Mouse (Mus musculus): ENCODE results near the gene Jph3. TPM values are rescaled to one million over a fixed set of nuclear protein-coding genes. Genes with fewer than 3 reads are reported as not detected.

Gene Jph3
- polyA plus RNA-seq, 1 experiment from 2014 or later, result 0.31 TPM

GRCm38 (mm10) chr8:121811931-121812570 is 82.6 kb downstream of the Jph3 start:
- peaks cover 44% of the 10 kb centered on the region for H3K36me3 ChIP-seq
- 91% methylated on average over 12 of the region's 12 CpGs for WGBS
- no peak for ATAC-seq (ENCODE audit: insufficient number of reproducible peaks, low FRiP score)
- no peak overlapping the region for H3K4me2 ChIP-seq
- H3K9ac ChIP-seq, result no peak overlapping the region
- H3K27ac ChIP-seq (ENCODE audit: poor library complexity, severe bottlenecking), result no peak overlapping the region
- H3K9me3 ChIP-seq (replicated peaks), result no peaks in the 10 kb centered on the region
- H3K4me3 ChIP-seq, result no peak overlapping the region
- peaks cover 19% of the 10 kb centered on the region; the same call in 1 of the 2 replicates for H3K4me1 ChIP-seq (replicated peaks)
- no peaks in the 10 kb centered on the region for H3K27me3 ChIP-seq (replicated peaks)

GRCm38 (mm10) chr8:121818226-121818625 is 88.8 kb downstream of the Jph3 start:
- Histone ChIP-seq H3K27me3 (replicated peaks) (no peaks in the 10 kb centered on the region), H3K9ac (no peak overlapping the region), H3K4me3 (no peak overlapping the region), H3K36me3 (peaks cover 50% of the 10 kb centered on the region), H3K4me1 (replicated peaks) (no peaks in the 10 kb centered on the region), H3K27ac (ENCODE audit: poor library complexity, severe bottlenecking) (no peak overlapping the region), H3K9me3 (replicated peaks) (no peaks in the 10 kb centered on the region), H3K4me2 (no peak overlapping the region)
- no peak for ATAC-seq (ENCODE audit: insufficient number of reproducible peaks, low FRiP score)
- 81% methylated on average over 7 of the region's 7 CpGs for WGBS

DNA sequence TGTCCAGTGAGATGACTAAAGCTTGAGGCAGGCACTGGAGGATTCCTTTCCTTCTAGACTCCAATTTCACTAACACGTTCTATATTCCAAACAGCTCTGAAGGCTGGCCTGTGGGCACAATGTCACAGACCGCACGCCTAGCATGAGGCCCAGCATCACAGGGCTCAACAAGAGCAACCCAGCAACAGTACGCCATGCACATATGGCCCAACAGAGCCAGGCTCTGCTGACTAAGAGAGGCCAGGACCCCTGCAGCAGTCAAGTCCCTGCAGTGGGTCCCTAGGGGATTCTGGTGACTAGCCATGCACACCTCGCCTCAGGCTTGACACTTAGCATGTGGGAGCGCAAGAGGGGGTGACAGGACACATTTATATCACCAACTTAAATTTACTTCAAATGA is 91.4 kb downstream of the Jph3 start:
- no peak for ATAC-seq (ENCODE audit: insufficient number of reproducible peaks, low FRiP score)
- Histone ChIP-seq H3K36me3 (peaks cover 33% of the 10 kb centered on the region), H3K9ac (no peak overlapping the region), H3K4me1 (replicated peaks) (no peaks in the 10 kb centered on the region), H3K27ac (ENCODE audit: poor library complexity, severe bottlenecking) (no peak overlapping the region), H3K4me3 (no peak overlapping the region), H3K4me2 (no peak overlapping the region), H3K9me3 (replicated peaks) (no peaks in the 10 kb centered on the region), H3K27me3 (replicated peaks) (no peaks in the 10 kb centered on the region)
- 86% methylated on average over 6 of the region's 6 CpGs for WGBS

DNA sequence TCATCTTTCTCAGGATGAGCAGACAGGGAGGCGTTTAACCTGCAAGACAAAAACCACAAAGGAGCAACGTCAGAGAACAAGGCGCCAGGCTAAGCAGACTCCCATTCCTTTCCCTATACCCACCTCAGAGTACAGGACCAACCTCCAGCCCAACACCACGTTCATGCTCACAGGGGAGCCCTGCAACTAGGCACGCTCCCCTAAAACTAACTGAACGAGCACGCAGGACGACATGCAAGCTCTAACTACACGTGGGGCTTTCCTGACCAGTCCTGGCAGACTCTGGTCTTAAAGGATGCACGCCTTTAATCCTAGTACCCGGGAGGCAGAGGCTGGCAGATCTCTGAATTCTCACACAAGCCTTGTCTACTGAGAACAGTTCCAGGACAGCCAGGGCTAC is 91.9 kb downstream of the Jph3 start:
- Histone ChIP-seq H3K4me3 (no peak overlapping the region), H3K9me3 (replicated peaks) (no peaks in the 10 kb centered on the region), H3K9ac (no peak overlapping the region), H3K27ac (ENCODE audit: poor library complexity, severe bottlenecking) (no peak overlapping the region), H3K4me2 (no peak overlapping the region), H3K4me1 (replicated peaks) (no peaks in the 10 kb centered on the region), H3K36me3 (peaks cover 31% of the 10 kb centered on the region), H3K27me3 (replicated peaks) (no peaks in the 10 kb centered on the region)
- 89% methylated on average over 11 of the region's 11 CpGs for whole genome bisulfite sequencing
- no peak for ATAC-seq (ENCODE audit: insufficient number of reproducible peaks, low FRiP score)

GRCm38 (mm10) chr8:121821770-121822169 is 92.3 kb downstream of the Jph3 start:
- H3K9me3 ChIP-seq (replicated peaks), result no peaks in the 10 kb centered on the region
- H3K4me3 ChIP-seq, result no peak overlapping the region
- peaks cover 29% of the 10 kb centered on the region for H3K36me3 ChIP-seq
- H3K27me3 ChIP-seq (replicated peaks), result no peaks in the 10 kb centered on the region
- 83% methylated on average over 9 of the region's 9 CpGs for WGBS
- no peak overlapping the region for H3K27ac ChIP-seq (ENCODE audit: poor library complexity, severe bottlenecking)
- no peak overlapping the region for H3K9ac ChIP-seq
- ATAC-seq (ENCODE audit: insufficient number of reproducible peaks, low FRiP score), result no peak
- no peak overlapping the region for H3K4me2 ChIP-seq
- no peaks in the 10 kb centered on the region for H3K4me1 ChIP-seq (replicated peaks)

DNA sequence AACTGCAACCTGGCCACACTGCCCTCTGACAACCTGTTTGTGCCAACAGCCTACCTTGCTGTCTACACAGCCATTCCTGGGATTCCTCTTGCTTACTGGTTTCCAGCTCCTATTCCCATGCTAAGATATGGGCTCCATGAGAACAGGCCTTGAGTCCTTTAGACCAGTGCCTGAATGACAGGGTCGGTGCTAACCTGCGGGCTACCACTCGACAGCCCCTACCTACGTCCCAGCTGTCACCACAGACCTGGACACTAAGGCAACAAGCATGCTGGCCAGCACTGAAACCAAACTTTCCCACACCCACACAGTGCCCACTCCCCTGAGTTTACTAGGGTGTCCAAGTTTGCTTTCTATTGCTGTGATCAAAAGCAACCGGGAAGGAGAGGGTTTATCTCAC is 98.3 kb downstream of the Jph3 start:
- ATAC-seq (ENCODE audit: insufficient number of reproducible peaks, low FRiP score), result no peak
- Histone ChIP-seq H3K36me3 (no peaks in the 10 kb centered on the region), H3K27ac (ENCODE audit: poor library complexity, severe bottlenecking) (no peak overlapping the region), H3K4me2 (peak overlapping the region; percentile 82; the same call in 1 of the 2 replicates), H3K9me3 (replicated peaks) (no peaks in the 10 kb centered on the region), H3K4me1 (replicated peaks) (peaks cover 18% of the 10 kb centered on the region), H3K9ac (no peak overlapping the region), H3K27me3 (replicated peaks) (no peaks in the 10 kb centered on the region), H3K4me3 (no peak overlapping the region)
- WGBS, result 93% methylated on average over 5 of the region's 5 CpGs

DNA sequence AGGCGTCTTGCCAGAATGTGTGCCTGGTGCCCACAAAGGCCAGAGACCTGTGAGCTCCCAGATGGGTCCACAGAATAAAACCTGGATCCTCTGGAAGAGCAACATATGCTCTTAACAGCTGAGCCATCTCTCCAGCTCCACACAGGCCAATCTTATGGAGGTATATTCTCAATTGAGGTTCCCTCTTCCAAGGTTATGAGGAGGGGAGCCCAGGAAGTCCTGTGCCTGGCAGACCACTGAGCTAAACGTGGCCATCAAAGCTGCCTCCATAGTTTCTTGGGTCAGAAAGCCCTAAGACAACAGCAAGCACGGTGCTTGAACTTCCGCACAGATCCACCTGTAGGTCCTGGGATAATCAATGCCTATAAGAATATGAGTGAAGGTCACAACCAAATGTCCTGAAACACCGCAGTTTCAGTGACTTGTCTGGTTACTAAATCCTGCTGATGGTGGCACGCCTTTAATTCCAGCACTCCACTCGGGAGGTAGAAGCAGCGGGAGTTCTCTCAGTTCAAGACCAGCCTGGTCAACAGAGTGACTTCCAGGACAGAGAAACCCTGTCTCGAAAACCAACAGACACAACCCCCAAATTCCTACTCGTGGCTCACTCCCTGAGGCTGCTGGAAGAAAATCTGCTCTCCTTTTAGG is 99.1 kb downstream of the Jph3 start:
- H3K4me3 ChIP-seq, result peak overlapping the region; percentile 86
- no peak for ATAC-seq (ENCODE audit: insufficient number of reproducible peaks, low FRiP score)
- H3K4me1 ChIP-seq (replicated peaks), result peaks cover 18% of the 10 kb centered on the region
- H3K4me2 ChIP-seq, result peak overlapping the region; percentile 82
- no peaks in the 10 kb centered on the region for H3K36me3 ChIP-seq
- 27% methylated on average over 10 of the region's 10 CpGs for WGBS
- H3K27me3 ChIP-seq (replicated peaks), result no peaks in the 10 kb centered on the region
- no peaks in the 10 kb centered on the region for H3K9me3 ChIP-seq (replicated peaks)
- peak overlapping the region; percentile 85 for H3K9ac ChIP-seq
- no peak overlapping the region for H3K27ac ChIP-seq (ENCODE audit: poor library complexity, severe bottlenecking)

DNA sequence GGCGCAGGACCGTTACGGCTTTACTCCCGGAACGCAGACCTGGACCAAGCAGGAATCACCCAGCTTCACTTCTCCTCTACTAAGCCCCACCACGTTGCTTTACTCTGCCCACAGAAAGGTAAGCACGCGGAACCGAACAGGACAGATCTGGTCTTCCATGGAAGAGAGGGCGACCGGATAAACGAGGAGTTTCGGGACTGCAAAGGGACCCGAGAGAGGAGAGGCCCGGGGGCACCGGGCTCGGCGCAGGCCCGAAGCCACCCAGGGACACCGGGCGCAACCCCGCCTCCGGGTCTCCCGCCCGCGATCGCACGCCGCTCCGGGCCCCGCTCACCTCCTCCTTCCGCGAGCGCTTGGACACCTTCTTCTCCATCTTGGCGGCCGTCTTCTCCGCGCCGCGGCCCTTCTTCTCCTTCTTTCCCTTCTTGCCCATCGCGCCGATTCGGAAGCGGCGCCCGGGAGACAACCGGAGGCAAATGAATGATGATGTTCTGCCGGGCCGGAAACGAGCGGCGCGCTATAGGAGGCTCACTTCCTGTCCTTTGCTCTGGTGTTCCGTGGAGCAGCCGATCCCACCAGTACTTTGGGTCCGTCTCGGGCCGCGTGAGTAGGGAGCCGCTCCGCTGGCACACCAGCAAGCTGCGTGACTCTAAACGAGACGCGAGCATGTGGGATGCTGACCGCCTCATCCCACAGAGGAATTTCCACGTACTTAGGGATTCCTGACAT is 99.8 kb downstream of the Jph3 start, which contains the start of gene Klhdc4:
Klhdc4 (minus strand) TSS at position 522 of the 729 bp plus-strand sequence.
- peak within 1 kb of the TSS; percentile 86 for H3K4me3 ChIP-seq
- no peaks in the 10 kb centered on the region for H3K27me3 ChIP-seq (replicated peaks)
- peak; percentile 94 for ATAC-seq (ENCODE audit: insufficient number of reproducible peaks, low FRiP score)
- peak within 1 kb of the TSS; percentile 85 for H3K9ac ChIP-seq
- no peaks in the 10 kb centered on the region for H3K9me3 ChIP-seq (replicated peaks)
- under 1% methylated on average over 68 of the region's 68 CpGs for WGBS
- no peak within 1 kb of the TSS; the same call in 1 of the 2 replicates for H3K27ac ChIP-seq (ENCODE audit: poor library complexity, severe bottlenecking)
- H3K4me2 ChIP-seq, result peak within 1 kb of the TSS; percentile 82
- no peaks in the 10 kb centered on the region for H3K36me3 ChIP-seq
- H3K4me1 ChIP-seq (replicated peaks), result peaks cover 18% of the 10 kb centered on the region

GRCm38 (mm10) chr8:121829777-121830362 is 100.4 kb downstream of the Jph3 start:
- peaks cover 18% of the 10 kb centered on the region for H3K4me1 ChIP-seq (replicated peaks)
- ATAC-seq (ENCODE audit: insufficient number of reproducible peaks, low FRiP score), result peak; percentile 39; the same call in 1 of the 2 replicates
- WGBS, result 20% methylated on average over 18 of the region's 18 CpGs
- peak overlapping the region; percentile 82 for H3K4me2 ChIP-seq
- no peaks in the 10 kb centered on the region for H3K36me3 ChIP-seq
- no peaks in the 10 kb centered on the region for H3K27me3 ChIP-seq (replicated peaks)
- peak overlapping the region; percentile 86 for H3K4me3 ChIP-seq
- no peaks in the 10 kb centered on the region for H3K9me3 ChIP-seq (replicated peaks)
- H3K27ac ChIP-seq (ENCODE audit: poor library complexity, severe bottlenecking), result no peak overlapping the region; the same call in 1 of the 2 replicates
- H3K9ac ChIP-seq, result peak overlapping the region; percentile 85

DNA sequence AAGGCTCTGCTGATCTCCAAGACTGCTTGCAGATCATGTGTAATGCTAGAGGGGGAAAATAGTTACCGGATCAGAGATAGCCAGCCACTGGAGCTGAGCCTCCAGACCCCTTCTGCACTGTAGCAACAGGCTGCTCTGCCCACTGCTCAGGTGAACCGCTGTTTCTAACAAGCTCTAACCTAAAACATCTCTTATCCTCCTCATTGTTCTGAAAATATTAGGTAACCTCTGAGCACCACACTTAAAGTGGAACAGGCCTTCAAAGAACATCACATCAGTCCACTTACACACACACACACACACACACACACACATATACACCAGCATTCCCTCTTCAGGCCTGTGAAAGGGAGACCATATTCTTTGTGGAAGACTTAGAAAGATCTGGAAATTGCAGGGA is 102.6 kb downstream of the Jph3 start:
- H3K36me3 ChIP-seq, result no peaks in the 10 kb centered on the region
- H3K9me3 ChIP-seq (replicated peaks), result no peaks in the 10 kb centered on the region
- no peak overlapping the region for H3K9ac ChIP-seq
- no peak for ATAC-seq (ENCODE audit: insufficient number of reproducible peaks, low FRiP score)
- H3K27me3 ChIP-seq (replicated peaks), result no peaks in the 10 kb centered on the region
- WGBS, result 73% methylated on average over 2 of the region's 2 CpGs
- no peak overlapping the region for H3K4me3 ChIP-seq
- no peak overlapping the region for H3K4me2 ChIP-seq
- H3K4me1 ChIP-seq (replicated peaks), result peaks cover 18% of the 10 kb centered on the region
- no peak overlapping the region for H3K27ac ChIP-seq (ENCODE audit: poor library complexity, severe bottlenecking)

- no peaks in the 10 kb centered on the region for H3K27me3 ChIP-seq (replicated peaks)
- whole genome bisulfite sequencing, result 14% methylated on average over 6 of the region's 6 CpGs
- peak; percentile 45; the same call in 1 of the 2 replicates for ATAC-seq (ENCODE audit: insufficient number of reproducible peaks, low FRiP score)
- no peak overlapping the region for H3K4me3 ChIP-seq
- no peak overlapping the region for H3K27ac ChIP-seq (ENCODE audit: poor library complexity, severe bottlenecking)
- no peaks in the 10 kb centered on the region for H3K9me3 ChIP-seq (replicated peaks)
- no peak overlapping the region; the same call in 1 of the 2 replicates for H3K4me2 ChIP-seq
- H3K36me3 ChIP-seq, result no peaks in the 10 kb centered on the region
- no peak overlapping the region for H3K9ac ChIP-seq
- peaks cover 18% of the 10 kb centered on the region for H3K4me1 ChIP-seq (replicated peaks)
These were observed 103.1 kb downstream of the Jph3 start for GRCm38 (mm10) chr8:121832503-121832902.
